Mouse (Mus musculus): ENCODE data around the gene Asb1.

Asb1 gene

GRCm38 (mm10) chr1:91545226-91545625, 4.9 kb downstream of the Asb1 start:
- no peak for DNase-seq (ENCODE audit: low spot score in 2 of 2)

GRCm38 (mm10) chr1:91547567-91547966, 7.2 kb downstream of the Asb1 start:
- no peak for DNase-seq (ENCODE audit: low spot score in 2 of 2)

GRCm38 (mm10) chr1:91549073-91549472, 8.7 kb downstream of the Asb1 start:
- DNase-seq (ENCODE audit: low spot score in 2 of 2) = no peak

DNA sequence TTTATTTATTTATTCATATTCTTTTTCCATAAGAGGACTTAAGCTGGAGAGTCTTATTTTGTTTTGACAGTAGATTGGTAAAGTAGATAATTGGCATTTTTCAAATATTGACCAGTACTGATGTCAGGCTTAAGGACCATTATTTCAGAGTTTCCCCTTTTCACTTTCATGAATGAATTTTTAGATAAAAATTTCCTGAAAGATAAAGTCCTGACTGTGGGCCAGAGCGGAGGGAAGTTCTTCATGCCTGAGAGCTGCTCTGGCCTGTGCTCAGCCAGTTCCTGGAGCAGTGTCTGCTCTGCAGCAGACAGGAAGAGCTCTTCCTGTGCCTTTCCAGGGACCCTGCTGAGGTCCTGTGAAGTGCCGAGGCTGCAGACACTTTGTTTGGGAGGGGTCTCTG, 16.8 kb downstream of the Asb1 start:
- no peak for DNase-seq (ENCODE audit: low spot score in 2 of 2)

- DNase-seq (ENCODE audit: low spot score in 2 of 2) = no peak
Observed at GRCm38 (mm10) chr1:91561226-91561625, 20.9 kb downstream of the Asb1 start.

GRCm38 (mm10) chr1:91562977-91563590, 22.7 kb downstream of the Asb1 start:
- no peak for DNase-seq (ENCODE audit: low spot score in 2 of 2)

- DNase-seq (ENCODE audit: low spot score in 2 of 2) = no peak
Observed at GRCm38 (mm10) chr1:91564004-91564403, 23.7 kb downstream of the Asb1 start.

GRCm38 (mm10) chr1:91564598-91564997, 24.3 kb downstream of the Asb1 start:
- no peak for DNase-seq (ENCODE audit: low spot score in 2 of 2)

DNA sequence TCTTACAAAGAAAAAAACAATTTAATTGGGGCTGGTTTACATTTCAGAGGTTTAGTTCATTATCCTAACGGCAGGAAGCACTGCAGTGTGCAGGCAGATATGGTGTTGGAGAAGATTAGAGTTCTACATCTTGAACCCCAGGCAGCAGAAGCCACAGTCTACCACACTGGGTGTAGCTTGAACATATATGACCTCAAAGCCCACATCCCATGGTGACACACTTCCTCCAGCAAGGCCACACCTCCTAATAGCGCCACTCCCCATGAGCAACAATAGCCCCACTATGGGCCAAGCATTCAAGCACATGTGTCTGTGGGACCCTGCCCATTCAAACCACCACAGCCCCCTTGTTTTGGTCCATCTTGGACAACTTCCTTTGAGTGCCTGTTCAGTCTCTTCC, 26.9 kb downstream of the Asb1 start:
- no peak for DNase-seq (ENCODE audit: low spot score in 2 of 2)

DNA sequence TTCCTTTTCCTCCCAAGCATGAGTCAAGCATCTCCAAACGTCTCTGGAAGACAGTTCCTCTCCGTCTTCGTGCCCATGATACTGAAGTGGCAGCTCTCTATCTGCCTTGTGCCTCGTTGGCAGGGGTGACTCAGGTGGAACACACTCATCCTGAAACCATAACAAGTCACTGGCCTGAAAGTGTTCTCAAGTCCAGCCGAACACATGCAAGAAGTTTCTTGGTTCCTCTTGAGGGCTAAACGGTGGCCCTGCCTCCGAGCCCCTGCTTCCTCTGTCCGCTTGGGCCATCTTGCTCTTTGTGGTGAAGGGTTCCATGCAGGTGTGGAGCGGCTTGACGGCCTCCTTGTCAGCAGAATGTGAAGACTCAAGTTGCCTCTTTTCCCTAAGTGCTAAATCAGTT, 32.1 kb downstream of the Asb1 start:
- DNase-seq (ENCODE audit: low spot score in 2 of 2) = no peak

DNA sequence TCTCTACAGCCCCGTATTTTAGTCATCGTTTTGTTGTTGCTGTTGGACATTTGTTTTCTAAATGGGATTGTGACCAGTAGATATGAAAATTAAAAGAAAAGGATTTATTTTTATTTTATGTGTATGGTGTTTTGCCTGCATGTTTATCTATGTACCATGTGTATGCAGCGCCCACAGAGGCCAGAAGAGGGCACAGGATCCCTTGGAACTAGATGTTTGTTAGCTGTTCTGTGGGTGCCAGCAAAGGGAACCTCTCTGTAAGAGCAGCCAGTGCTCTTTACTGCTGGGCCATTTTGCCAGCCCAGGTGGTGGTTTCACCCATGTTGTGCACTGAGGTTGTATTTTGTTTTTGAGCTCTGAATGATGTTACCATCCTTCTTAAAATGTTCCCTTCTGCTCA, 33.9 kb downstream of the Asb1 start:
- DNase-seq (ENCODE audit: low spot score in 2 of 2) = peak; percentile 44 to 68

GRCm38 (mm10) chr1:91577883-91578517, 37.7 kb downstream of the Asb1 start:
- no peak for DNase-seq (ENCODE audit: low spot score in 2 of 2)

DNA sequence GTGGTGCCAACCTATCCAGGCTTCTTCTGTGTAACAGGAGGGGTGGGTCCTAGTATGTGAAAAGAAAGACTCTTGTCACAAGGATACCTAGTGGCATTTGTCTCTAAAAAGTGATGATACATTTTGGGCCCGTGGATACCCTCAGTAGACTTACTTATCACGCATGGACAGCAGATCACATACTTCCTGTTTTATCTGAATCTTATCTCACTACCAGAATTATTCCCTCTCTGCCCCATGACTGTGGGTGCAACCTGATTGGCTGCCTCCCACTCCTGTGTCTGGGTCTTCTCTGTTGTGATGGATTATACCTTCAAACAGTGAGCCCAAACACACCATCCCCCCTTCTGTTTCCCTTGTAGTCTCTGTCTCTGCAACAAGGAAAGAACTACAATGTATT, 40.2 kb downstream of the Asb1 start:
- DNase-seq (ENCODE audit: low spot score in 2 of 2) = no peak

DNA sequence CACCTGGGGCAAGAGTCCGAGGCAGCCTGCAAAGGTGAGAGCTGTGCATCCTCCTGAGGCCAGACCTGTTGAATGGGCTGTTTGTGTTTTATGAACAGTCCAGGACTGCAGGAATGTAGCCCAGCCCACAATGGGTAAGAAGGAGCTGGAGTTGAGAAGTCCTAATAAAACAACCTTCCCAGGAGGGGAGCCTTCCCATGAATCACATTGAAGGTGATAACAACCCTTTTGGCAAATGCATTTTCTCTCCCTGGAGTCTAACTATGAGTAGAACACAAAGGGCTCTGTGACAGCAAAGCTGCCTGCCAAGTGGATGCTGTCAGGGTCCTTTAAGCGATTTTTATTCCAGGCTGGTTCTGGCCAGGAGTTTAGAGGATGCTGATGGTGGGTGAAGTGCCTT, 40.9 kb downstream of the Asb1 start:
- no peak for DNase-seq (ENCODE audit: low spot score in 2 of 2)

GRCm38 (mm10) chr1:91584969-91585835, 44.9 kb downstream of the Asb1 start:
- no peak for DNase-seq (ENCODE audit: low spot score in 2 of 2)

DNA sequence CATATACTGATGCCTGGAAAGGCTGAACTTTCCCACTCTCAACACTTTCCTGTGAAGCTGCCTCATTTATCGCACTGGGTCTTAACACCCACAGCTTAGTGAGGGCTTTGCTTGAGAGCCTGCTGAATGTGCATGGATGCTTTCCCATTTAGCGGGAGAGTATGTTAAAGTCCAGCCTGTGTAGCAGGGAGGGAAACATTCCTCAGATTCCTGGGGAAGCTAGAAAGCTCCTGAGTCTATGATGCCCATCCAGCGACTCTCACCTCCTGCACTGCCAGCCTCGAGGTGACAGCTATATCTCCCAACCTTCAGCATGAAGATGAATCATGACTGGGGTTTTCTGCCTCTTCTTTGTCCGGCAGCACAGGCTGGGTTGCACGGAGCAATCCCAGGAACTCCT, 49.4 kb downstream of the Asb1 start:
- DNase-seq (ENCODE audit: low spot score in 2 of 2) = no peak

GRCm38 (mm10) chr1:91595521-91596020, 55.2 kb downstream of the Asb1 start:
- DNase-seq (ENCODE audit: low spot score in 2 of 2) = no peak

GRCm38 (mm10) chr1:91597611-91598010, 57.3 kb downstream of the Asb1 start:
- no peak for DNase-seq (ENCODE audit: low spot score in 2 of 2)

DNA sequence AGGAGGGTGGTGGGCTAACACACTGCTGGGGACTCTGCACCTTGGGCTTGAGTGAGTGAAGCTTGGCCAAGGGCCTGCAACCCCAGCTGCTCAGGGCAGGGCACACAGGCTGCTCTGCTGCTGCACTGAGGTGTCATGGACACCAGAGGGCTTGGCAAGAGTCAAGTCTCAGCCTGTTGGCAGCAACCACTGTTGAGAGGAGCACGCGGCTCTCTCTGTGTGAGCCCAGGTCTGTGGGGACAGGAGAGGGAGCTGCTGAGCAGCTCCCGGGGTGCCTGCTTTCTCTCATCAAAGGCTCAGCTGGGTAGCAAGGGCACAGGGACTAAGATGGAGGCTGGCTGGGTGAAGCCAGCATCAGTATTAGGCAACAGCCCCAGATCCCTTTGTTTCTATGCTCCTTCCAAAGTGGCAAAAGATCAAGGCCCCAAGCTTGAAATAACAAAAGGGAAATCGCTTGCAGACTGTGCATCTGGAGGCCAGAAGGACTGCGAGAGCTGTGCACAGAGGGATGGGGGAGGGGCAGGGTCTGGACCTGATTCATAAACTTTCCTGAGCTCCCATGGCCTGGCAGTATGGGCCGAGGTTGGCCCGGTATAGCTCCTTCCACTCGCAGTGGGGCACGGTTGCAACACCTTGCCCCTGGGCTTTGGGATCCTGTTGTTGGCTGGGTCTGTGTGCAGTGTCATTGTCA, 60.5 kb downstream of the Asb1 start:
- peak; percentile 84 to 86 for DNase-seq (ENCODE audit: low spot score in 2 of 2)

DNA sequence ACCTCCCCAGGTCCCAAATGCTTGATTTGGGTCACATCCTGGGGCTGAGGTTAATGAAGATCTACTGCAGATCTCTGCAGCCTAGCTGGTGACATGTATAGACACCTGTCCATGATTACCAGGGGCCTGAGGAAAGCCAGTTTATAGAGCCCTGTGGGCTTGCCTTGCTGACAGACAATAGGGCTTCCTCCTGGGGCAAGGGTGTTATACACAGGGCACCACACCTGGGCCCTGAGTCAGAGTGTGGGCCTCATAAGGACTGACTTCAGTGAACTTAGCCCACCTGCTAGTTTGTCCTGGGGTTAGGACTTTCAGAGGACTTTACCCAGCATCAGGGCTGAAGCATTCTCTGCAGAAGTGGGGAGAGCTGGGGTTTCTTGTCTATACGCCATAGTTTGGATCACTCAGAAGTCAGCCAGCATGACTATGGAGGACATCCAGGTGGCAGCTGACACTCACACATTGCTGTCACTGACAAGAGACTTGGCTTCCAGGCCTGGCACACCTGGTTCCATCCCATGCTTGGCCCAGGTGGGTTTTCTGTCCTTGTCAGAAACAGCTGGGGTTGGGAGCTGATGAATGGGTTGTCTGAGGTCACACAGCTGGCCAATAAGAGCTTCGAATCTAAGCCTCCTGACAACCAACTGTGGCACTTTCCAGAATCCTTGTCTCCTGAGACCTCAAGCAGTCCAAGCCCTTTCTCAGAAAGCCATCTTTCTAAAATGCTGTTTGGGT, 61.2 kb downstream of the Asb1 start:
- DNase-seq (ENCODE audit: low spot score in 2 of 2) = peak; percentile 47 to 71

GRCm38 (mm10) chr1:91605632-91606031, 65.3 kb downstream of the Asb1 start:
- DNase-seq (ENCODE audit: low spot score in 2 of 2) = no peak
